Mouse (Mus musculus) adrenal gland, postnatal 4 days (tissue): ENCODE data around the gene Klhl18. TPM values are rescaled to one million over a fixed set of nuclear protein-coding genes. Genes with fewer than 3 reads are reported as not detected.
"Not testable (repeated sequence)": the region's sequence is repeated elsewhere in the genome, so short reads cannot be mapped to it uniquely, and the experiment has no call there.

Experiments
- DNase-seq, 2 experiments: peaks; one replicate each; pipeline ENCODE4 v3.0.0; 2021 to 2022; ENCODE audit warnings: low spot score in 2 of 2, mixed read lengths in 2 of 2
- total RNA-seq, 2 experiments: library from RNA; stranded (reverse); gene quantifications; 2 replicates each; pipeline ENCODE4 v1.2.3; 2021

The Klhl18 gene
- total RNA-seq, 2 experiments from 2014 or later = 11.2 to 12.0 TPM

GRCm38 (mm10) chr9:110431241-110431640, 45.3 kb downstream of the Klhl18 start:
- DNase-seq = no peak

- DNase-seq = no peak
Observed at GRCm38 (mm10) chr9:110419511-110420112, 56.9 kb downstream of the Klhl18 start, which contains the start of gene Ngp. Gene Ngp, plus strand, starts transcription at chr9:110419747.

GRCm38 (mm10) chr9:110413785-110414184, 62.7 kb downstream of the Klhl18 start:
- DNase-seq = no peak

GRCm38 (mm10) chr9:110412926-110413325, 63.6 kb downstream of the Klhl18 start:
- no peak for DNase-seq

GRCm38 (mm10) chr9:110410908-110411887, 65.3 kb downstream of the Klhl18 start:
- DNase-seq = peak; percentile 61 to 76

GRCm38 (mm10) chr9:110408099-110408773, 68.3 kb downstream of the Klhl18 start, which contains the start of gene Ptpn23:
Gene Ptpn23, minus strand, starts transcription at chr9:110408213.
- DNase-seq = peak; percentile 82 to 87

- no peak for DNase-seq
Observed at GRCm38 (mm10) chr9:110407311-110408098, 69.0 kb downstream of the Klhl18 start.

- DNase-seq = not testable (repeated sequence)
Observed at GRCm38 (mm10) chr9:110403240-110403639, 73.3 kb downstream of the Klhl18 start.

GRCm38 (mm10) chr9:110402731-110403130, 73.8 kb downstream of the Klhl18 start:
- DNase-seq = no peak

- no peak for DNase-seq
Observed at GRCm38 (mm10) chr9:110400650-110401049, 75.8 kb downstream of the Klhl18 start.

GRCm38 (mm10) chr9:110393295-110393694, 83.2 kb downstream of the Klhl18 start:
- no peak for DNase-seq

- no peak for DNase-seq
Observed at GRCm38 (mm10) chr9:110390843-110391242, 85.7 kb downstream of the Klhl18 start.

- no peak for DNase-seq
Observed at GRCm38 (mm10) chr9:110388011-110388410, 88.5 kb downstream of the Klhl18 start.

GRCm38 (mm10) chr9:110384369-110384929, 92.0 kb downstream of the Klhl18 start:
- no peak for DNase-seq

GRCm38 (mm10) chr9:110381292-110381691, 95.2 kb downstream of the Klhl18 start:
- no peak for DNase-seq

GRCm38 (mm10) chr9:110380662-110381061, 95.8 kb downstream of the Klhl18 start:
- DNase-seq = no peak

- DNase-seq = no peak
Observed at GRCm38 (mm10) chr9:110379361-110379760, 97.1 kb downstream of the Klhl18 start.

GRCm38 (mm10) chr9:110377655-110378054, 98.8 kb downstream of the Klhl18 start:
- DNase-seq = not testable (repeated sequence)
